Mouse (Mus musculus): Measurements from ENCODE around the gene Mup14. TPM values are rescaled to one million over a fixed set of nuclear protein-coding genes. Genes with fewer than 3 reads are reported as not detected.
"Not testable (repeated sequence)": the region's sequence is repeated elsewhere in the genome, so short reads cannot be mapped to it uniquely, and the experiment has no call there.

The Mup14 gene
- 0.81 and 0.99 TPM in 2 replicates for polyA plus RNA-seq (2012; rRNA removed)

GRCm38 (mm10) chr4:61303900-61304299 is at the start of gene Mup14:
Gene Mup14, minus strand, starts transcription at chr4:61304000.
- not testable (repeated sequence) for H3K27ac ChIP-seq (ENCODE audit: insufficient read depth, low read depth, low read length); H3K4me1 ChIP-seq (ENCODE audit: control insufficient read depth, insufficient read depth, low read length); DNase-seq; H3K27me3 ChIP-seq (replicated peaks; ENCODE audit: control insufficient read depth, insufficient read depth, low read length); H3K36me3 ChIP-seq (ENCODE audit: control insufficient read depth, insufficient read depth, low read length); H3K4me3 ChIP-seq (ENCODE audit: insufficient read depth, low read depth, low read length)
- 90% methylated on average over 5 of the region's 6 CpGs for WGBS

GRCm38 (mm10) chr4:61338108-61338507 is 34.3 kb upstream of the Mup14 start:
- WGBS: 36% methylated on average over 3 of the region's 5 CpGs
- peak; percentile 73 for DNase-seq
- not testable (repeated sequence) for H3K36me3 ChIP-seq (ENCODE audit: control insufficient read depth, insufficient read depth, low read length); H3K27me3 ChIP-seq (replicated peaks; ENCODE audit: control insufficient read depth, insufficient read depth, low read length); H3K27ac ChIP-seq (ENCODE audit: insufficient read depth, low read depth, low read length); H3K4me3 ChIP-seq (ENCODE audit: insufficient read depth, low read depth, low read length); H3K4me1 ChIP-seq (ENCODE audit: control insufficient read depth, insufficient read depth, low read length)

Other genes starting within 250 kb of the Mup14 start
- gene Mup13, start 75.7 kb downstream of the Mup14 start, polyA plus RNA-seq (2012; rRNA removed): not detected in 2 replicates
- not detected in 2 replicates for gene Mup15, start 135.7 kb upstream of the Mup14 start, polyA plus RNA-seq (2012; rRNA removed)
- gene Mup16, start 215.5 kb upstream of the Mup14 start, polyA plus RNA-seq (2012; rRNA removed): not detected in 2 replicates

Data from kidney, adult 2 months (tissue).